Mouse (Mus musculus) embryonic facial prominence, embryonic 10.5 days (tissue): ENCODE measurements at regions not wholly inside any gene's neighbourhood (a gene's known extent, or its start where the extent isn't known, plus 50 kb on each side); places are given as distances from the start of the nearest gene placed in this dataset.
"Not testable (repeated sequence)": the region's sequence is repeated elsewhere in the genome, so short reads cannot be mapped to it uniquely, and the experiment has no call there.

Experiments
- DNase-seq: peaks from one replicate; pipeline ENCODE4 v3.0.0-alpha.2; 2017; ENCODE audit warnings: low spot score
- H3K27ac ChIP-seq: fragments of 300-500 bp; sonication (generic); replicated peaks from 2 replicates; pipeline ENCODE4 v1.5.1; 2016; ENCODE audit warnings: mild to moderate bottlenecking
- H3K27me3 ChIP-seq: fragments of 300-500 bp; sonication (generic); replicated peaks from 2 replicates; pipeline ENCODE4 v1.6.1; 2016; ENCODE audit warnings: low read depth, mild to moderate bottlenecking; ENCODE audit not compliant: poor library complexity, severe bottlenecking
- H3K36me3 ChIP-seq: fragments of 300-500 bp; sonication (generic); replicated peaks from 2 replicates; pipeline ENCODE4 v1.6.1; 2016; ENCODE audit warnings: mild to moderate bottlenecking, moderate library complexity
- H3K4me1 ChIP-seq: fragments of 300-500 bp; sonication (generic); 2 replicates; pipeline ENCODE4 v1.6.1; 2016
- H3K4me3 ChIP-seq: fragments of 300-500 bp; sonication (generic); 2 replicates; pipeline ENCODE4 v1.5.1; 2016; ENCODE audit warnings: mild to moderate bottlenecking, moderate library complexity
- H3K9me3 ChIP-seq: fragments of 300-500 bp; sonication (generic); 2 replicates; pipeline ENCODE4 v1.6.1; 2016; ENCODE audit warnings: mild to moderate bottlenecking
- WGBS: fragments of 180-500 bp; shearing (Covaris S2); methylation state at CpG from one replicate; pipeline ENCODE4 v1.1.7; 2016; 5-methylcytosine and 5-hydroxymethylcytosine counted together

- not testable (repeated sequence) for H3K4me3 ChIP-seq, H3K27ac ChIP-seq, H3K4me1 ChIP-seq, H3K36me3 ChIP-seq, H3K27me3 ChIP-seq, H3K9me3 ChIP-seq
- 46% methylated on average over 1 of the region's 1 CpGs for WGBS
- DNase-seq: peak; percentile 7
Observed at GRCm38 (mm10) chrX:58812824-58813223, 96.3 kb upstream of the 4930550L24Rik start.
